Mouse (Mus musculus) kidney, adult 2 months (tissue): ENCODE results near the gene Cldn16.

ENCODE experiments used
- CTCF ChIP-seq: fragments of 200-500 bp; conservative IDR thresholded peaks from 2 replicates; pipeline ENCODE4 v1.5.1; 2011; ENCODE audit warnings: low read depth, mild to moderate bottlenecking, control low read depth, low read length, moderate library complexity, mixed read lengths; ENCODE audit not compliant: insufficient read depth, insufficient read length
- POLR2A ChIP-seq: fragments of 200-500 bp; IDR thresholded peaks from one replicate; pipeline ENCODE4 v1.6.1; 2011; ENCODE audit warnings: low read depth, low read length, control low read depth

DNA sequence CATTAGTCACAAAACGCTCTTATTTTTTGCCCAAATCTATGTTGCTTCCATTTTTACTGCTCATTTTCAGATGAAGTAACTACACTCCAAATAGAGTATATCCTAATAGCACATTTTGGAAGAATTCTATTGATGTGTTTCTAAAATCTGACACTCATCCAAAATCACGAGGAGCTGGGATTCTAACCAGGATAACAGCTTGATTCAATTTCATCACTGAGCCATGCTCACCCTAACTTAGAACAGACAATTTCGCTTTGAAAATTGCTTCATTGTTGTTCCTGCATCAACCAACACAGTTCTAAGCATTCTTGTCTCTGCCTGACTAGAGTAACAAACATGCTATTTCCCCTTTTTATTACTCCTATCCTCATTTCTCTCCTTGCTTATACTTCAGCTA, 44.3 kb upstream of the Cldn16 start:
- TF ChIP-seq CTCF (no peak), POLR2A (no peak)
